Mouse (Mus musculus) urinary bladder, postnatal 25 days (tissue): ENCODE data around the gene Tmem262.

Experiments
- DNase-seq: peaks from one replicate; pipeline ENCODE4 v3.0.0; 2022; ENCODE audit warnings: low spot score

The Tmem262 gene

GRCm38 (mm10) chr19:6061021-6061533 lies 18.8 kb upstream of the Tmem262 start, which contains the start of gene Znhit2:
Gene Znhit2 (plus strand): TSS chr19:6061192.
- DNase-seq, result peak; percentile 84

GRCm38 (mm10) chr19:6061641-6062302 lies 18.1 kb upstream of the Tmem262 start:
- DNase-seq, result peak; percentile 30

GRCm38 (mm10) chr19:6062418-6062817 lies 17.4 kb upstream of the Tmem262 start:
- no peak for DNase-seq

GRCm38 (mm10) chr19:6063081-6063480 lies 16.8 kb upstream of the Tmem262 start:
- no peak for DNase-seq

- DNase-seq, result no peak
Observed at GRCm38 (mm10) chr19:6066571-6066970, 13.3 kb upstream of the Tmem262 start.

- peak; percentile 78 for DNase-seq
Observed at GRCm38 (mm10) chr19:6067011-6067723, 12.7 kb upstream of the Tmem262 start.

GRCm38 (mm10) chr19:6067724-6068415 lies 12.0 kb upstream of the Tmem262 start, which contains the start of gene Tm7sf2:
Gene Tm7sf2 (minus strand): TSS chr19:6068373.
- DNase-seq, result peak; percentile 83

GRCm38 (mm10) chr19:6068951-6069350 lies 10.9 kb upstream of the Tmem262 start:
- no peak for DNase-seq

GRCm38 (mm10) chr19:6069851-6070250 lies 10.0 kb upstream of the Tmem262 start:
- no peak for DNase-seq

- no peak for DNase-seq
Observed at GRCm38 (mm10) chr19:6070571-6071250, 9.1 kb upstream of the Tmem262 start.

- DNase-seq, result no peak
Observed at GRCm38 (mm10) chr19:6071261-6071660, 8.6 kb upstream of the Tmem262 start.

GRCm38 (mm10) chr19:6073889-6074288 lies 5.9 kb upstream of the Tmem262 start:
- DNase-seq, result no peak

GRCm38 (mm10) chr19:6076564-6077393 lies 3.1 kb upstream of the Tmem262 start, which contains the start of gene Vps51:
Gene Vps51 (minus strand): TSS chr19:6077231.
- peak; percentile 74 for DNase-seq

GRCm38 (mm10) chr19:6082156-6082555 lies 2.3 kb downstream of the Tmem262 start, which contains the start of gene Gm28374:
Gene Gm28374 (minus strand): TSS chr19:6082256.
- no peak for DNase-seq

GRCm38 (mm10) chr19:6084478-6085248 lies 4.8 kb downstream of the Tmem262 start, which contains the start of the genes Zfpl1 and Cdca5:
Gene Zfpl1 (minus strand): TSS chr19:6084956.
Gene Cdca5 (plus strand): TSS chr19:6084983.
- DNase-seq, result peak; percentile 93

GRCm38 (mm10) chr19:6085417-6085879 lies 5.6 kb downstream of the Tmem262 start:
- DNase-seq, result no peak

- DNase-seq, result no peak
Observed at GRCm38 (mm10) chr19:6088841-6089240, 9.0 kb downstream of the Tmem262 start.

- DNase-seq, result no peak
Observed at GRCm38 (mm10) chr19:6094119-6094518, 14.3 kb downstream of the Tmem262 start, which contains the start of gene AC131692.1. Gene AC131692.1 (plus strand): TSS chr19:6094419.

- DNase-seq, result no peak
Observed at GRCm38 (mm10) chr19:6097847-6098246, 18.0 kb downstream of the Tmem262 start.

- DNase-seq, result no peak
Observed at GRCm38 (mm10) chr19:6101186-6101585, 21.4 kb downstream of the Tmem262 start.
